Mouse (Mus musculus) urinary bladder, adult 2 months (tissue): ENCODE results near the gene Zfp62. TPM values are rescaled to one million over a fixed set of nuclear protein-coding genes. Genes with fewer than 3 reads are reported as not detected.

Source experiments
- DNase-seq: peaks from one replicate; pipeline ENCODE4 v3.0.0; 2022; ENCODE audit warnings: low spot score
- polyA plus RNA-seq: library from polyadenylated mRNA; depleted of rRNA; stranded (reverse); fragments of >200 nt; gene quantifications from 2 replicates; pipeline ENCODE4 v1.2.3, GENCODE M21; 2012

Gene Zfp62
- polyA plus RNA-seq, 1 experiment: 12.4 TPM

DNA sequence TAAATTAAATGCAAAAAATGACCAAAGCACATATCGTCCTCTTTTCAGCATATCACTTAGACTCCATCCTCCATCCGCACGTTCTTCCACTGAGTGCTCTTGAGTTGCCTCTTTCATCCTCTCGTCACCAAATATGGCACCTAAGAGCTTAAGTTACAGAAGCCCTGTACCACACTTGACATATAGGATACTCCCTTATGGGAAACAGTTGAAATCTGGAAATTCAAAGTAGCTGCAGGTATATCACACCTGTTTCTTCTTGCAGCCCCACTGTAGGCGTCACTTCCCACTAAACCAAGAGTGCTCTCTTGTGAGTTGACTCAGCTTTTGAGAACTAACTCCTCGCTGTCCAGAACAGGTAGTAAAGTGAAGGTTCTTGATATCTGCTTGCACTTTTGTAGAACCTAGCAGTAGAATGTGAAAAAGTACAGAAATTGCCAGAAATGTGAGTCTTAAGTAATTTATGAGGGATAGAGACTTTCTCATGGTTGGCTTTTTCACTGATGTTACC lies 2.0 kb downstream of the Zfp62 start:
- DNase-seq: no peak

- DNase-seq: no peak
Measured at GRCm38 (mm10) chr11:49207495-49207894, 4.4 kb downstream of the Zfp62 start.

DNA sequence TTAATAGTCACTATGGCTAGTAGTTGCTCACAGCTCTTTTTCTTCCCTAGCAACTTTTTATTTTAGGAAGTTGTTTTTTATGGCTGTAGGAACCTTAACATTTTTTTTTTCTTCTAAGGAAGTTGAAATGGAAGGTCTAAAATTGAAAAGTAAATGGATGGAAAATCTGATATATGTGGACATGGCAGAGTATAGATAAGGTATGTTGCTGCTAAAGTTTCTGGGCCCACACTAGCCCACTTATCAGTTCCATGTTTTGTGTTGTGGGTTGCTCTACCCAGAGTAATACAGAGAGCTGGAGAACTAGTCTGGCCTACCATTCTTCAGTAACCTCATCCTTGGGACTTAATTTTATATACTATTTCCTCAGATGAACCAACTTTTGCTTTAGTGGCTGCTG lies 9.5 kb downstream of the Zfp62 start:
- no peak for DNase-seq

DNA sequence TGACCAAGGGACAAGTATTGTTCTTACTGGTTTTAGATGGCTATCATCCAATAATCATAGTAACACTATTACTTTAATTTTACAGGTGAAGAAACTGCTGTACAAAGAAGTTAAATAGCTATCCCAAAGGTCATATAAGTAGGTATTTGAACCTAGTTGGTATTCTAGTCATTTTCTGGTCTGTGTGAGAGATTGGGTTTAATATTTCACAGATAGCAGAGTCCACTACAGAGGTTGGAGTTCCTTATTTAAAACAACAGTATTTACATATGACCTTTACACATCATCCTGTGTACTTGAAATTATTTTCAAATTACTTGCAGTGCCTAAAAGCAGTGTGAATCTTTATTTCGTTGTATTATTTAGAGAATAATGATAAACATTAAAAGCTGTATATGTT lies 10.4 kb downstream of the Zfp62 start:
- no peak for DNase-seq

DNA sequence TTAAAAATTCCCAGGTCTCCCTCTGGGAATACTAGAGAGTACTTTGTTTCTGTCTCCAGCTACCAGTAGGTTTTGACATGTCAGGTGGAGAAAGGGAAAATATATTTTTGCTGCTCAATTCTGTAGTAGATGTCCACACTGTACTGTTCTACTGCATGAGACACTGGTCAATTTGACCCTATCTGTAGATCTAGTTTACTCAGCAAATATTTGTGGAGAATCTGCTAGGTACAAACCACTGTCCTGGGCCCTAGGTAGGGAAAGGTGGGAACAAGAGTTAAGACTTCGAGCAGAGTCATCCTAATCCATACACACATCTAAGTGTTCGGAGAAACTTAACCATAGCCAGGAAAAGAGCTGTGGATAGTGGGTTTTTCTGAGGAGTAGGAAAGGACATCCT lies 16.2 kb downstream of the Zfp62 start:
- DNase-seq: no peak

- no peak for DNase-seq
Measured at GRCm38 (mm10) chr11:49224455-49224854, 21.4 kb downstream of the Zfp62 start.

GRCm38 (mm10) chr11:49232781-49233180 lies 29.7 kb downstream of the Zfp62 start:
- no peak for DNase-seq

- DNase-seq: no peak
Measured at GRCm38 (mm10) chr11:49235459-49236207, 32.5 kb downstream of the Zfp62 start.

DNA sequence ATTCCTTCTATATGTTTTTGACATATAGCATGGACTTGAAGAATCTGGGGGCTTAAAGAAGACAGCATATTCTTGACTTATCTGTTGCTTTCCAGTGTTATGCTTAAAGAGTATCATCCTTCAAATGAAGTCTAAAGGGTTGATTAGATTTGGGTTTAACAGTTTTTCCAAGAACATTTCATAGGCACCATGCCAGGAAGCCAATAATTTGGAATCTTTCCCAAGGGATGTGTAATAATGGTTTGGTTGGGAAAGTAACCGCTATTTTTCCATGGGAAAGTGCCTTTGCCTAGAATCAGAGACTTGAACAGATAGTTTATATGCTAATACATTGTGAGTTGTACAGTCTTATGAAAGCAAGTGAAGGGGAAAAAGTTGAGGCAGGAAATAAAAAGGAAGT lies 33.8 kb downstream of the Zfp62 start:
- DNase-seq: no peak

- no peak for DNase-seq
Measured at GRCm38 (mm10) chr11:49237532-49237931, 34.4 kb downstream of the Zfp62 start.

- no peak for DNase-seq
Measured at GRCm38 (mm10) chr11:49240310-49240709, 37.2 kb downstream of the Zfp62 start.

- no peak for DNase-seq
Measured at GRCm38 (mm10) chr11:49240874-49241273, 37.8 kb downstream of the Zfp62 start.

- no peak for DNase-seq
Measured at GRCm38 (mm10) chr11:49241471-49241870, 38.4 kb downstream of the Zfp62 start.

- DNase-seq: no peak
Measured at GRCm38 (mm10) chr11:49242944-49243626, 40.0 kb downstream of the Zfp62 start.

- DNase-seq: peak; percentile 88
Measured at GRCm38 (mm10) chr11:49243727-49244594, 40.9 kb downstream of the Zfp62 start, which contains the start of gene Mgat1. Gene Mgat1, plus strand, starts transcription at chr11:49244191.

DNA sequence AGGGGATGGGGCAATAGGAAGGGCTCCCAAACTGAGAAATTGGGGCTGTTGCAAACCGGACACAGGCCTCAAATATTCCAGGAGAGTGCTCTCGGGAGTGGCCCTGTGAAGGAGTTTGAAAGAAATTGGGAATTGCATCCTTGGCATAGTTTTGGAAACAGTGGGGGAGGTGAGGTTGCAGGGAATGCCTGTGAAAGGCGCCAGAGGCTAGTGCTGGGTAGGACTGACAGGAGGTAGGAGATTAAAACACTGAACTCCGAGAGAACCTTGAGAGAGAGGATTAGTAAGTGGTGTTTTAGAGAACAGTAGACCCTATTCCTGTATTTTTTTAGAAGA lies 41.5 kb downstream of the Zfp62 start:
- DNase-seq: no peak

DNA sequence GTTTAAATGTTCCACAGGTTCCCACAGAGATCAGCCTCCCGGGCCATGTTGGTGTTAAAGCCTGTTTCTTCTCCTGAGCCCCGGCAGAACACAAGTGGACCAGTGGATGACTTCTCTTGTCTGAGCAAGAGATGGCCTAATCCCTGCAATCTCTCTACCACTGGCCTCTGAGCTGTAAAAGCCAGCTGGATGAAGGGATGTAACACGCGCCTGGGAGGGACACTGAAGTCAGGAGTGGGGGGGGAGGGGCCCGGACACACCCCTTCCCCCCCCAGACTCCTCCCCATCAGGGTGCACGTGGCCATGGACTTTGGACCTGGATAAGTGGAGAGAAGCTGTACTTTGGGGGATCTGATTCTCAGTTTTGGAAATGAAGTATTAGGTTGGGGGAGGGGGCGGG lies 42.1 kb downstream of the Zfp62 start:
- DNase-seq: no peak

GRCm38 (mm10) chr11:49245634-49246415 lies 42.7 kb downstream of the Zfp62 start:
- DNase-seq: no peak

- DNase-seq: no peak
Measured at GRCm38 (mm10) chr11:49246523-49246922, 43.4 kb downstream of the Zfp62 start.

GRCm38 (mm10) chr11:49247255-49247654 lies 44.2 kb downstream of the Zfp62 start:
- DNase-seq: no peak

GRCm38 (mm10) chr11:49248226-49248973 lies 45.3 kb downstream of the Zfp62 start:
- no peak for DNase-seq
